Mouse (Mus musculus): Measurements from ENCODE around the gene Trim40. TPM values are rescaled to one million over a fixed set of nuclear protein-coding genes. Genes with fewer than 3 reads are reported as not detected.

The Trim40 gene
- polyA plus RNA-seq, 1 experiment from 2014 or later: not detected

GRCm38 (mm10) chr17:36883350-36883749 is 6.6 kb downstream of the Trim40 start:
- Histone ChIP-seq H3K27me3 (replicated peaks; ENCODE audit: low read depth, poor library complexity, severe bottlenecking) (no peaks in the 10 kb centered on the region), H3K4me1 (no peaks in the 10 kb centered on the region), H3K4me3 (no peak overlapping the region), H3K36me3 (replicated peaks) (no peaks in the 10 kb centered on the region), H3K9me3 (no peaks in the 10 kb centered on the region), H3K27ac (replicated peaks) (no peak overlapping the region)
- DNase-seq (ENCODE audit: low spot score): no peak
- WGBS: 87% methylated on average over 2 of the region's 2 CpGs

GRCm38 (mm10) chr17:36874636-36875035 is 15.3 kb downstream of the Trim40 start:
- no peak overlapping the region for H3K4me3 ChIP-seq
- no peaks in the 10 kb centered on the region for H3K9me3 ChIP-seq
- H3K27me3 ChIP-seq (replicated peaks; ENCODE audit: low read depth, poor library complexity, severe bottlenecking): no peaks in the 10 kb centered on the region
- H3K4me1 ChIP-seq: no peaks in the 10 kb centered on the region
- no peaks in the 10 kb centered on the region for H3K36me3 ChIP-seq (replicated peaks)
- H3K27ac ChIP-seq (replicated peaks): no peak overlapping the region
- no peak for DNase-seq (ENCODE audit: low spot score)
- WGBS: 76% methylated on average over 4 of the region's 4 CpGs

- Histone ChIP-seq H3K36me3 (replicated peaks) (no peaks in the 10 kb centered on the region), H3K27ac (replicated peaks) (peak overlapping the region; percentile 5; the same call in 1 of the 2 replicates), H3K27me3 (replicated peaks; ENCODE audit: low read depth, poor library complexity, severe bottlenecking) (peaks cover 26% of the 10 kb centered on the region), H3K4me3 (peak overlapping the region; percentile 16), H3K9me3 (no peaks in the 10 kb centered on the region), H3K4me1 (peaks cover 8% of the 10 kb centered on the region)
- DNase-seq (ENCODE audit: low spot score): no peak
- 78% methylated on average over 25 of the region's 25 CpGs for WGBS
These were observed 19.7 kb downstream of the Trim40 start for GRCm38 (mm10) chr17:36869955-36870810.

GRCm38 (mm10) chr17:36869284-36869954 is 20.5 kb downstream of the Trim40 start, which contains the start of gene Trim10:
Gene Trim10 (plus strand): TSS chr17:36869574.
- peaks cover 8% of the 10 kb centered on the region for H3K4me1 ChIP-seq
- DNase-seq (ENCODE audit: low spot score): no peak
- 87% methylated on average over 4 of the region's 4 CpGs for WGBS
- H3K4me3 ChIP-seq: peak within 1 kb of the TSS; percentile 16
- peaks cover 31% of the 10 kb centered on the region for H3K27me3 ChIP-seq (replicated peaks; ENCODE audit: low read depth, poor library complexity, severe bottlenecking)
- no peaks in the 10 kb centered on the region for H3K36me3 ChIP-seq (replicated peaks)
- H3K9me3 ChIP-seq: no peaks in the 10 kb centered on the region
- peak within 1 kb of the TSS; percentile 5; the same call in 1 of the 2 replicates for H3K27ac ChIP-seq (replicated peaks)

GRCm38 (mm10) chr17:36868836-36869235 is 21.1 kb downstream of the Trim40 start:
- Histone ChIP-seq H3K9me3 (no peaks in the 10 kb centered on the region), H3K27ac (replicated peaks) (no peak overlapping the region), H3K27me3 (replicated peaks; ENCODE audit: low read depth, poor library complexity, severe bottlenecking) (peaks cover 31% of the 10 kb centered on the region), H3K4me3 (no peak overlapping the region), H3K4me1 (peaks cover 8% of the 10 kb centered on the region), H3K36me3 (replicated peaks) (no peaks in the 10 kb centered on the region)
- 79% methylated on average over 2 of the region's 2 CpGs for WGBS
- DNase-seq (ENCODE audit: low spot score): no peak

GRCm38 (mm10) chr17:36866719-36867527 is 23.0 kb downstream of the Trim40 start, which contains the start of gene Trim15:
Gene Trim15 (minus strand): TSS chr17:36867210.
- Histone ChIP-seq H3K27me3 (replicated peaks; ENCODE audit: low read depth, poor library complexity, severe bottlenecking) (peaks cover 31% of the 10 kb centered on the region), H3K9me3 (no peaks in the 10 kb centered on the region), H3K36me3 (replicated peaks) (no peaks in the 10 kb centered on the region), H3K27ac (replicated peaks) (no peak within 1 kb of the TSS), H3K4me3 (peak within 1 kb of the TSS; percentile 40), H3K4me1 (peaks cover 8% of the 10 kb centered on the region)
- WGBS: 15% methylated on average over 29 of the region's 29 CpGs
- no peak for DNase-seq (ENCODE audit: low spot score)

GRCm38 (mm10) chr17:36861680-36862079 is 28.2 kb downstream of the Trim40 start:
- DNase-seq (ENCODE audit: low spot score): no peak
- H3K36me3 ChIP-seq (replicated peaks): peaks cover 37% of the 10 kb centered on the region
- no peaks in the 10 kb centered on the region for H3K9me3 ChIP-seq
- peaks cover 2% of the 10 kb centered on the region for H3K4me1 ChIP-seq
- no peak overlapping the region for H3K27ac ChIP-seq (replicated peaks)
- H3K4me3 ChIP-seq: no peak overlapping the region
- 65% methylated on average over 2 of the region's 2 CpGs for WGBS
- H3K27me3 ChIP-seq (replicated peaks; ENCODE audit: low read depth, poor library complexity, severe bottlenecking): peaks cover 19% of the 10 kb centered on the region

- Histone ChIP-seq H3K27ac (replicated peaks) (no peak overlapping the region), H3K4me3 (no peak overlapping the region), H3K27me3 (replicated peaks; ENCODE audit: low read depth, poor library complexity, severe bottlenecking) (no peaks in the 10 kb centered on the region), H3K9me3 (no peaks in the 10 kb centered on the region), H3K4me1 (no peaks in the 10 kb centered on the region), H3K36me3 (replicated peaks) (peaks cover 72% of the 10 kb centered on the region)
- DNase-seq (ENCODE audit: low spot score): no peak
- 92% methylated on average over 3 of the region's 3 CpGs for WGBS
These were observed 31.7 kb downstream of the Trim40 start for GRCm38 (mm10) chr17:36858181-36858580.

- H3K36me3 ChIP-seq (replicated peaks): peaks cover 92% of the 10 kb centered on the region
These were observed 33.7 kb downstream of the Trim40 start for GRCm38 (mm10) chr17:36856236-36856635.

GRCm38 (mm10) chr17:36855484-36855883 is 34.4 kb downstream of the Trim40 start:
- DNase-seq (ENCODE audit: low spot score): no peak
- Histone ChIP-seq H3K36me3 (replicated peaks) (peaks cover 99% of the 10 kb centered on the region), H3K4me3 (no peak overlapping the region), H3K27ac (replicated peaks) (no peak overlapping the region), H3K27me3 (replicated peaks; ENCODE audit: low read depth, poor library complexity, severe bottlenecking) (no peaks in the 10 kb centered on the region), H3K4me1 (no peaks in the 10 kb centered on the region), H3K9me3 (no peaks in the 10 kb centered on the region)
- 92% methylated on average over 3 of the region's 3 CpGs for WGBS

More at GRCm38 (mm10) chr17:36856236-36856635, 33.7 kb downstream of the Trim40 start:
- DNase-seq (ENCODE audit: low spot score): no peak
- H3K27ac ChIP-seq (replicated peaks): no peak overlapping the region
- no peak overlapping the region for H3K4me3 ChIP-seq
- no peaks in the 10 kb centered on the region for H3K4me1 ChIP-seq
- no peaks in the 10 kb centered on the region for H3K9me3 ChIP-seq
- H3K27me3 ChIP-seq (replicated peaks; ENCODE audit: low read depth, poor library complexity, severe bottlenecking): no peaks in the 10 kb centered on the region
- WGBS: 92% methylated on average over 4 of the region's 4 CpGs

GRCm38 (mm10) chr17:36851627-36852026 is 38.3 kb downstream of the Trim40 start:
- Histone ChIP-seq H3K27ac (replicated peaks) (no peak overlapping the region), H3K4me1 (no peaks in the 10 kb centered on the region), H3K36me3 (replicated peaks) (peaks cover 70% of the 10 kb centered on the region), H3K27me3 (replicated peaks; ENCODE audit: low read depth, poor library complexity, severe bottlenecking) (no peaks in the 10 kb centered on the region), H3K4me3 (no peak overlapping the region), H3K9me3 (no peaks in the 10 kb centered on the region)
- no peak for DNase-seq (ENCODE audit: low spot score)
- 86% methylated on average over 5 of the region's 5 CpGs for WGBS

- Histone ChIP-seq H3K36me3 (replicated peaks) (peaks cover 69% of the 10 kb centered on the region), H3K9me3 (no peaks in the 10 kb centered on the region), H3K27ac (replicated peaks) (no peak overlapping the region), H3K4me3 (no peak overlapping the region), H3K27me3 (replicated peaks; ENCODE audit: low read depth, poor library complexity, severe bottlenecking) (no peaks in the 10 kb centered on the region), H3K4me1 (no peaks in the 10 kb centered on the region)
- DNase-seq (ENCODE audit: low spot score): no peak
- 93% methylated on average over 5 of the region's 5 CpGs for WGBS
These were observed 38.7 kb downstream of the Trim40 start for GRCm38 (mm10) chr17:36851200-36851599.
